Mouse (Mus musculus): ENCODE data around the gene Haghl. TPM values are rescaled to one million over a fixed set of nuclear protein-coding genes. Genes with fewer than 3 reads are reported as not detected.
"Not testable (repeated sequence)": the region's sequence is repeated elsewhere in the genome, so short reads cannot be mapped to it uniquely, and the experiment has no call there.

The Haghl gene
- total RNA-seq, 2 experiments from 2014 or later: 114 to 117 TPM

DNA sequence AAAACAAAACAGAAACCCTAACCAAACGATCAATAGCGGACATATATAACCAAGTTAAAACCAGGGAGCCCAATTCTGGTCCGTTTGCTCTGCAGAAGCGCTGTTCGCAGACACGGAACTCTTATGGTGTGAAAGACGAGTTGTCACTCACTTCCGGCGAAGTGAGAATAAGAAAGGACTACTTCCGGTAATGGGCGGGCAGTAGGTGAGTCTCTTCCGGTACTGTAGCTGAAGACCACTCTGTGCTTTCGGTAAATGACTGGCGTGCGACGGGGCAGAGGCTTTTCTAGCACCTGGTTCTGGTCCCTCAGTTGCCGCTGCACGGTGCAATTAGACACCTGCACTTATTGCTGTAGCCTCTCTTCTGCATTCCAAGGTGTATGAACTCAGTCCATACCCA, 38.0 kb upstream of the Haghl start, which contains the start of gene Wdr24:
Gene Wdr24 (plus strand): TSS at position 176 of the 400 bp plus-strand sequence.
- peak; percentile 73 to 81 for DNase-seq (ENCODE audit: low spot score in 2 of 2)
- intact Hi-C loops (cut with DNase I): no loop called here

DNA sequence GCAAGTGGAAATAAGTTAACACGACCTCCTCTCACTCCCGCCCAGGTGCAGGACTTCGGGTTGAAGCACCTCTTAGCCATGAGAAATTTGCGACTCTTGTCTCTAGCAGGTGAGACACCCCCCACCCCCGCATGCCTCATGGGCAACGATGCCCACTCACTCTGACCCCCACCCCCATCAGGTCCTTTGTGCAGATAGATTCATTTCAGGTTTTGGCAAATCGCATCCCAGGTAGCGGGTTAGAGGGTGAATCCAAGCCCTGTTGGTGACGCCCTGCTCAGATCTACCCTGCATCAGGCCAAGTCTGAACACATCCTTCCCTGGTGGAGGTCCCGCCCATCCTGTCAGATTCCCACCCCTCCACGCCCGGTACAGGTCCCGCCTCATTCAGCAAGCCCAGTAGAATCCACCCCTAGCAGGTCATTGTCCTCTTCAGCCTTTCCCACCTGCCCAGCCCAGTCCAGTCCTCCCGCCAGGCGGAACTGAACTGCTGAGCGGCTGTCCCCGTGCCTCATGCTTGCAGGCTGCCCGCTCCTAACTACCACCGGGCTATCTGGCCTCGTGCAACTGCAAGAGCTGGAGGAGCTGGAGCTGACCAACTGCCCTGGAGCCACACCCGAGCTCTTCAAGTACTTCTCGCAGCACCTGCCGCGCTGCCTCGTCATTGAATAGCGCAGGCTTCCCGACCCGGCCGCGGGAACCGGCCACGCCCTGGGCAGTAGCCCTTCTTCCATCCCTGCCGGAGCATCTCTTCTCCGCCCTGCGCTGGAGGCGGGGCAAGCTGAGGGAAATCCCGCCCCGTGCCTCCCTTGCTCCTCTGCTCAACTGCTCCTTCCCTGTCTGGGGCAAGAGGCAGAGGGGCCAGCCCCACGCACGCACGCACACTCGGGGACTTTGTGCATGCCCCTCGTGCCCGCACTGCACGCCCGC, 33.6 kb upstream of the Haghl start:
- intact Hi-C loops (cut with DNase I): no loop called here
- no peak for DNase-seq (ENCODE audit: low spot score in 2 of 2)

DNA sequence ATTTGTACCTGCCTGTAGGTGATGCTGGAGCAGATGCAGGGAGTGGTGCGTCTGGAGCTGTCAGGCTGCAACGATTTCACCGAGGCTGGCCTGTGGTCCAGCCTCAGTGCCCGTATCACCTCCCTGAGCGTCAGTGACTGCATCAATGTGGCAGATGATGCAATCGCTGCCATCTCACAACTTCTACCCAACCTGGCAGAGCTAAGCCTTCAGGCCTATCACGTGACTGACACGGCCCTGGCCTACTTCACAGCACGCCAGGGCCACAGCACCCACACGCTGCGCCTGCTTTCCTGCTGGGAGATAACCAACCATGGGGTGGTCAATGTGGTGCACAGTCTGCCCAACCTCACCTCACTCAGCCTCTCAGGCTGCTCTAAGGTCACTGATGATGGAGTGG, 32.2 kb upstream of the Haghl start:
- intact Hi-C loops (cut with DNase I): no loop called here
- no peak for DNase-seq (ENCODE audit: low spot score in 2 of 2)

DNA sequence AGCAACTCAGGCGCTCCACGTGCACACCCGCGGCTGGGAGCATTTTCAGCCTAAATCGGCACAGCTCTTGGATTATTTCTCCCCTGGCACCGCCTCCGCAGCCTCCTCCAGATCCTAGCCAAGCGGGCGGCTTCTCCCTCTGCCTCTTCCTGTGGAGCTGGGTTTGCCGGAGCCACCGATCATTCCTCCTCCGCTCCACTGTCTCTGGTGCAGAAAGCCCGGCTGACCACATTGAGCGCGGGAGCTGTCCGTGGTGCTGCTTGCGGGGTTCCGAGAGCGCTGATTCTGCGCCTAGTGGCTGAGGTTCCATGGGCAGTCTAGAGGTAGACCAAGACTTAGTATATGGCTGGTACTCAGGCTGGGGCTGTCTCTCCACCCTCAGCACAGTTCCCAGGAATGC, 28.0 kb upstream of the Haghl start:
- DNase-seq (ENCODE audit: low spot score in 2 of 2): peak; percentile 88 to 93
- intact Hi-C loops (cut with DNase I): no loop called here

DNA sequence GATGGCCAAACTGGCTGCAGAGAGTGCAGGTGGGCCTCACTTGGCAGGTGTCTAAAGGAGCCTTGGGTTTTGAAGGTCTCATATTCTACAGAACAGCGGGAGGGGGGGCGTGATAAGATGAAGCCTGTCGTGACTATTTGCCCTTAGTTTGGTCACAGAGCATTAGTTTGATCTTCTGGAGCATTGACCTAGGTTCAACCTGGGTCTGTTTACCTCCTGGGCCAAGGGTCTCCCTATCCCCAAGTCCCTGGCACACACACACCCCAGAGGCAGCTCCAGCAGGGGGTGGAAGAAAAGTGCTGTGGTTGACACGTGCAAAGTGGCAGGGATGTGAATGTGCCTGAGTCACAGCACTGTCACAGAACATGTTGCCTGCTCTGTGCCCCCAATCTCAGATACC, 25.4 kb upstream of the Haghl start:
- no peak for DNase-seq (ENCODE audit: low spot score in 2 of 2)
- intact Hi-C loops (cut with DNase I): no loop called here

DNA sequence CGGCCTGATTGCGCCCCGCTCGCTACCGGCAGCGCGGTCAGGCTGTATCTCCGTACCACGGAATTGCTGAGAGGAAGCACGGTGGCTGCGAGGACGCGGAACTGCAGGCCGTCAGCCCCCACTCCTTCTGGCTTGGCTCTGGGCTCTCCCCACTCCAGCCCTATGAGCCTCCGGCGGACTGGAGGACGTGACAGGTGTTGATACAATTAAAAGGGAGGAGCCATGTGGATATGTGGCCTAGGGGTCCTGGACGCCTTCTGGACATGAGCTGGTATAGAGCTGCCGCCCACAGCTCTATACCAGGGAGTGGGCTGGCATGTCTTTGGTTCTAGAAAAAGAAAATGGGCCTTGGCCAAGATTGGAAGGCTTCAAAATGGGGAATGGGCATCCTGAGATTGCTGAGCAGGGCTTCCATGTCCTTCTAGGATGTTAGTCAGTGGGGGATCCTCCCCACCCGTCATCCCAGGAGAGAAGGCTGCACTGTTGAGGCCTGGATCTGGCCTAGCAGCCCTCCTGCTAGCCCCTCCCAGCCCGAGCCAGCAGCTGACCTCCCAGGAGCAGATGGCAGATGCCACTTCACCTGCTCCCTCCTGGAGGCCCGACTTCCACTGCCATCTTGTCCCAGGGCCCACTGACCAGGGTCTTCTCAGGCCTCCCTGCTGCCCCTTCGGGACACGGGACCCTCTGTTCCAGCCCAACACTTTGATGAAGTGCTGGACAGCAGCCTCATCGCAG, 24.3 kb upstream of the Haghl start:
- intact Hi-C loops (cut with DNase I): loop anchor here (10.0 kb wide), 1 partner anchor 235 kb away; the partner anchor contains the start of genes Lmf1 and Sox8
- peak in 1 of 2 experiments; percentile 66 for DNase-seq (ENCODE audit: low spot score in 2 of 2)

DNA sequence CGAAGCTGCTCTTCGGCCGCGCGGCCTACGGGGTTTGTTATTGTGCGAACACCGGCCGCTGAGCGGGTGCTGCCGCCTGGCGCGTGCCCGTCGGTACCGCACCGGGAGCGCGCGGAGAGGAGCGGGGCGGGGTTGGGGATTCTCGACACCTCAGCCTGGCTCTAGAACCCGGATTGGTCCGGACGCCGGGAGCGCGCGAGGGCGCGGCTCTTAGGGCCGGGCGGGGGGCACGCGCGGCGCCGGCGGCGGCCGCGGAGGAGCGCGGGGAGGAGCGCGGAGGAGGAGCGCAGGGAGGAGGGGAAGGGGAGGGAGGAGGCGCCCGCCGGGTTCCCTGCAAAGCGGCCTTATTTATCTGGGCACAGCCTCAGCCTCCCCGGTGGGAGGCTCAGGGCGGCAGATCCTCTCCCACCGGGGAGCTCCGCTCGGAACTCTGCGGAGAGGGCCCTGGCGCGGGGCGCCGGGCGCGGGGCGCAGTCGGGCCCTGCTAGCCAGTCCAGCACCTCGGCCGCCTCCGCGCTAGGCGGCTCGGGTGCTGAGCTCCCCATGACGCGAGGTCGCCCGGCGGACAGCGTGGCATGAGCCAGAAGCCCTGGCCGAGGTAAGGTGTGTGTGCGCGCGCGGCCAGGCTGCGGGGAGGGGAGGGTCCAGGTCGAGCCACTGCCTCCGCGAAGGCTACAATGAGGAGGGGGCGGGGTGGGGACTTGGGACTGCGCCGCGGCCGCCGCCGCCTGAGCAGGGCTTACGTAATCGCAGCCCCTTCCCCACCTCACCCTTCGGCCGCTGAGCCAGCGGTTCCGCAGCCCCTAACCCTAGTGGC, 23.5 kb upstream of the Haghl start, which contains the start of gene Fbxl16:
Gene Fbxl16 (plus strand): TSS at position 297 of the 817 bp plus-strand sequence.
- intact Hi-C loops (cut with DNase I): loop anchor here (10.0 kb wide), 1 partner anchor 234 kb away; the partner anchor contains the start of genes Lmf1 and Sox8
- peak; percentile 90 to 94 for DNase-seq (ENCODE audit: low spot score in 2 of 2)

DNA sequence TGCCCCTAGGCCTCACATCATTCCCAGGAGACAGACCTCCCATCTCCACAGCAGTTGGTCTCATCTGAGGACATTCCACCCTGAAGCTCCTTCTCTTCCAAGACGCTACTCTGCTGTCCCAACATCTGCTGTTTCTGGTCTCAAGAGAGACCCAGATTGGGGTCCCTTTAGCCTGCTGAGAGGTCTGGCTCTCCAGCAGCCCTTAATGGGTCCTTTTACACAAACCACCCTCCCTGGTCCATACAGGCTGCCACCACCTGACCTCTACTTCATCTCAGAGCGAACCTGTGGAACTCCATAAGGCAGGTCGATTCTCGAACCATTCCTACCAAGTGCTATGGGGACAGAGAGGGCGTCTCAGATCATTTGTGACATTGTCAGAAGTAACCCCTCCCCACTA, 22.6 kb upstream of the Haghl start:
- DNase-seq (ENCODE audit: low spot score in 2 of 2): no peak
- intact Hi-C loops (cut with DNase I): loop anchor here (10.0 kb wide), 1 partner anchor 233 kb away; the partner anchor contains the start of genes Lmf1 and Sox8

DNA sequence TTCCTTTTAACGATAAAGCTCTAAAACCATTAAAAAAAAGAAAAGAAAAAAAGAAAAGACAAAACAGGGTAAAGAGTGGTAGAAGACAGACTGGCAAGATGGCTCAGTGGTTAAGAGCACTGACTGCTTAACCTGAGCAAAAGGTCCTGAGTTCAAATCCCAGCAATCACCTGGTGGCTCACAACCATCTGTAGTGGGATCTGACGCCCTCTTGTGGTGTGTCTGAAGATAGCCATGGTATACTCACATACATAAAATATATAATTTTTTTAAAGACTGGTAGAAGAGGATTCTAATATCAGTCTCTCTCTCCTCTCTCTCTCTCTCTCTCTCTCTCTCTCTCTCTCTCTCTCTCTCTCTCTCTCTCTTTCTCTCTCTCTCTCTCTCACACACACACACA, 22.0 kb upstream of the Haghl start:
- DNase-seq (ENCODE audit: low spot score in 2 of 2): not testable (repeated sequence)
- intact Hi-C loops (cut with DNase I): loop anchor here (10.0 kb wide), 1 partner anchor 233 kb away; the partner anchor contains the start of genes Lmf1 and Sox8

DNA sequence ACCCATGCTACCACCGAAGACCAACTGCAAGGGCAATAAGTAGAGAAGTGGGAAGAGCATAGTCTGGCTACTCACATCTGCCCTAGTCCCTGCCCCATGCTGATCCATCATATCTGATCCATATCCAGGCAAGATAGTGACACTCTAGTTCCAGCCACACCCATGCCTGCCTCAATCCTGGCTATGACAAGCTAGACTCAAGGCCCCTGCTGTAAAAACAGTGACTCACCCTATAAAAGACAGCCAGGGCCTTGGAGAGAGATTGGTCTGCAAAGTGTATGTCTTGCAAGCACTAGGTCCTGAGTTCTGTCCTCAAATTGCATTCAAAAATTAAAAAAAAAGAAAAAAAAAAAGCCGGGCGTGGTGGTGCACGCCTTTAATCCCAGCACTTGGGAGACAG, 21.0 kb upstream of the Haghl start:
- no peak for DNase-seq (ENCODE audit: low spot score in 2 of 2)
- intact Hi-C loops (cut with DNase I): loop anchor here (10.0 kb wide), 1 partner anchor 232 kb away; the partner anchor contains the start of genes Lmf1 and Sox8

DNA sequence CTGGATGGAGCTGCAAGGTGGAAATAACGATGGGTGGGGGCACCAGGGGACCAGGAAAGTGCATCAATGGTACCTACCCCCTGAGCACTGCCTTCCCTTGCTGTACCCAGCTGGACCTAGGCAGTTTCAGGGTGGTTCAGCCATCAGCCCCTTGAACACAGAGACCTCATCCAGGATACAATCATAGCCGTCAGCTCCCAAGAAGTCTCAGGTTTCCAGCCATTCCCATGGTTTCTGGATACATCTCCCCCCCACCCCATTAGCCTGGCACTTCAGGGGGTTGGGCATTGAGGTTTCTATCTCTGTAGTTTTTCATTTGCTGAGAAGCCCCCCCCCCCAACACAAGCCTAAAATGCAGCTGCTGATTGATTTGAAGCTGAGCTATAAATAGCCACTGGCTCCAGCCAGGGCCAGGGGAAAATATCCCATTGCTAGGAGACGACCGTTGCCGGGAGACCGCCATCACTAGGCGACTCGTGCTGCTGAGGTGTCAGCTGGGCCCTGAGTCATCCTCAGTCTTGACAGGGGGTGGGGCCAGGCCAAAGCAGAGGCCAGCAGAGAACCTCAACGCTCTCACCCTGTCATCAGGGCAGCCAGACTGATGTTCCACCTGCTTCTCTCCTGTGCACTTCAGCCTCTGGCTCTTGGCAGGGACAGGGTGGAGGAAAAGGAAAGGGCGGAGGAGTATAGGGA, 17.5 kb upstream of the Haghl start:
- DNase-seq (ENCODE audit: low spot score in 2 of 2): peak; percentile 78 to 83
- intact Hi-C loops (cut with DNase I): loop anchor here (10.0 kb wide), 1 partner anchor 228 kb away; the partner anchor contains the start of genes Lmf1 and Sox8

DNA sequence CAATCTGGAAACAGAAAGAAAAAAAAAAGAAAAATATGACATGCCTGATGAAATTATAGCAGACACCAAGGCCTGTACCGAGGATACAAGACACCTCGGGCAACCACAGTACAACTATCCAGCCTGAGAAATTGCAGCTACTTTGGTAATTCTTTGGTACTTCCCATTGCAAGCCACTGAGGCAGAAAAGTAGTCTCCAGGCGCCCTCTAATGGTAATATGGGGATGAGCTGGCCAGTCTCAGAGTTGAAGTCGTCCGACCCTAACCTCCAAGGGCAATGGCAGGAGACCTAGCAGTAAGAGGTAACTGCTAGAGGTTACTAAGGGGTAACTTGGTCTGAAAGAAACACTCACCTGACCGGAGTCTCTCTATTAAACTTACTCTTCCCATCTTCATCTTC, 15.6 kb upstream of the Haghl start:
- intact Hi-C loops (cut with DNase I): loop anchor here (1.0 to 10.0 kb wide), 3 partner anchors 28 to 226 kb away; partner anchors contain the start of genes Lmf1, Narfl and Sox8
- no peak for DNase-seq (ENCODE audit: low spot score in 2 of 2)

DNA sequence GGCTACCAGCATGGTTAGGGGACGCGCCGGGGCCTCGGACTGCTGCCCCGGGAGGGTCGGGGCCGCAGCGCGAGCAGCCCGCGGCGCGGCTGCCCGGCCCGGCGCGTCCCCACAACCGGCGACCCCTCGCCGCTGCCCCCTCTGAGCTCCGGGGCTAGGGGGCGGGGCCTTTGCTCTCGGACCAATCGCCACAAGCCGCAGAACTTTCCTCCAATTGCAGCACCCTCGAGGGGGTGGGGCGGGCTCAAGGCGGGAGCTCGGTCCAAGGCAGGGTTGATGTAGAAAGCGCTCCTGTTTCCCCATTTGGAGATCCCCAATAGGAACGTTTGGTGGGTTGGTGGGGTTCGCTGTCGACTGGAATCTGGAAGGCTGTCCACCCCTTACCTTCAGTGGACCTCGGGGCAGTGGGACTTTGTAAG, 11.5 kb upstream of the Haghl start, which contains the start of gene Metrn:
Gene Metrn (minus strand): TSS at position 186 of the 419 bp plus-strand sequence.
- intact Hi-C loops (cut with DNase I): loop anchor here (1.0 kb wide), 1 partner anchor 24 kb away; the partner anchor contains the start of gene Narfl
- peak; percentile 69 for DNase-seq (ENCODE audit: low spot score in 2 of 2)

DNA sequence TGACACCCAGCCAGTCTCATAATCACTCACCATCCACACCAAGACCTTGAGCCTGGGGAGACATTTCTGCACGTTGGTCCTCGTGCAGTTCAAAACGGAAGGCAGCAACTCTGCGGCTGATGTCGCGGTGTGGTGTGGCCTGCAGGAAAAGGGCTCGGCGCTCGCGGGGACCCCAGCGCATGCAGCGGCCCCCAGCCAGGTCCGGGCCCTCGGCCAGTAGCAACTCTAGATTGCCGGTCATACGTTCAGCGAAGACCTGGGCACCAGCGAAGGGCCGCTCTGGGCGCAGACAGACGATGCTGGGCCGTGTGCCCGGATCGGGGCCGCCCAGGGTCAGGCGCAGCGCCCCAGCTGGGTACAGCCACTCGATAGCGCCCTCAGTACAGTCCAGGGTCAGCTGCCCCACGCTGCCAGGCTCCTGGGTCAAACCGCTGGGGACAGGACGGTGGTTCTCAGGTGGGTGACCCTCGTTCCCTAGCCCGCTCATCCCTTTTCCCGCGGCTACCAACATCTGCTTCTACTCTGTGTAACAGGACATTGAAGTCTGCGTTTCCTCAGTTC, 10.8 kb upstream of the Haghl start:
- intact Hi-C loops (cut with DNase I): no loop called here
- DNase-seq (ENCODE audit: low spot score in 2 of 2): no peak

DNA sequence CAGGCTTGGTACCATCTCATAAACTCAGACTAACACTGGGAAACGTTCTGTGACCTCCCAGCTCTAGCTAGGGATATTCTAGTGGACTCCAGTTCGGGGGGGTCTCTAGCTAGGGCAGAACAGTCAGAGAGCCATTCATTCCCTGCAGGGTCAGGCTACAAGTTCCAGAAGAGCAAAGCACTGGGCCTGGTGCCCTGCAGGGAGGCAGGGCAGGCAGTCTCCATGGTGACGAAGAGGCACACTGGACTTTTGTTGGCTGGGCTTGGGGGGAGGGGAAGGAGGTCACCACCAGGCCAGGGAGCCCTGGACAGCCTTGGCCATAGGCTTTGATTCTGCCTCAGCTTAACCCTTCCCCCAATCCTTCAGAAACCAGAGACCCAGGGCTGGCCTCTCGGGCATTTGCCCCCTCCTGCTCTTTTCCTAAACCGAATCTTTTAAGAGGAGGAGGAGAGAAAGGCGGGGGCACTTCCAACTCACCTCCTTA, 10.2 kb upstream of the Haghl start, which contains the start of gene AC134908.4:
Gene AC134908.4 (minus strand): TSS at position 51 of the 484 bp plus-strand sequence.
- DNase-seq (ENCODE audit: low spot score in 2 of 2): no peak
- intact Hi-C loops (cut with DNase I): no loop called here

DNA sequence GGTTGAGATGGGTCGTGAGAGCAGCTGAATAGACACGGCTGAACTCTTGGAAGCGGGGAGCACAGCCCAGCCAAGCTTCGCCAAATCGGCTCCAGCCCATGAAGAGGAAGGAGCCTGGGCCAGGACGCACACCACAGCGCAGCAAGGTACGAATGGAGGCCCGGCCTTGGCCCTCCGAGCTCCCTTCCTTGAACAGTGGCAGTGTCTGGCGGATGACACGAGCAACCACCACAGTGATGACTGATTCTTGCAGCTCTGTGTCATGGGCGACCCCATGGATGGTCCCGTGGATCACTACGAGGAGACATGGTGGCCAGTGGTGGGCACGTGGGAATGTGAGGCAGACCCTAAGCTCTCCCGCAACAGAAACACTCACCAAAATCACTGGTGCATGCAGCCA, 9.5 kb upstream of the Haghl start:
- no peak for DNase-seq (ENCODE audit: low spot score in 2 of 2)
- intact Hi-C loops (cut with DNase I): loop anchor here (5.0 kb wide), 1 partner anchor 318 kb away; no protein-coding TSS in a partner anchor

DNA sequence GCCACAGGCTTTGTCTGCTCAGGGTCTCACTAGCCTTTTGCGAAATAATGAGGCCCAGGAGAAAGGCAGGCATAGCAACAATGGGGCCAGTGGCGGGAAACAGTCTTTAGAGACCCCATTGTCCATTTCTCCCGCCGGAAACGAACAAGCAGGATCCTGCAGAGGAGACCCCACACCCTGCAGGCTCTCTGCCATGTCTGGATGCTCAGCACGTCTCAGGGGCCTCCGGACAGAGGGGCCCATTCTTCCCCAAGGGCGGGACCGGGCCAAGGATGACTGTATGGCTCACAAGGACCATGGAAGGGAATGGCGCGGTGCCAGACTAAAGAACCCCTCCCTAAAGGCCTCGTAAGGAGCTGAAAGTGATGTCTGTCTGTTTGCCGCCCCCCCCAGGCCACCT, 8.7 kb upstream of the Haghl start:
- DNase-seq (ENCODE audit: low spot score in 2 of 2): no peak
- intact Hi-C loops (cut with DNase I): loop anchor here (5.0 kb wide), 1 partner anchor 317 kb away; no protein-coding TSS in a partner anchor

DNA sequence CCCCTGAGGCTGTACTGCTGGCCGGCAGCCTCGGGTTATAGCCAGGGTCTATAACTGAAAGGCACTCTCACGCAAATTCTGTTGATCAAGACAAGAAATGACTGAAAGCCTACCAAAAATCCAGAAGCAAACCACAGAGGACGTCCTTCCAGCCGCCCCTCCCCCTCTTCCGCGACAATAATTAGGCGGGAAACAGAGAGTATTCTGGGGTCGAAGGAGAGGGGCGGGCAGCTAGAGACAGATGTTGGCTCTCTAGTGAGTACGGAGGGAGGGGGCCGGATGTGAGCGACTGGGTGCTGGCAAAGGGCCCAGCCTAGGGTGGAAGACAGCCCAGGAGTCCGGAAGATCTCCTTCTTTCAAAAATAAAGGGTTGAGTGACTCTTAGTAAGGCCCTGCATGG, 7.1 kb upstream of the Haghl start, which contains the start of gene Fam173a:
Gene Fam173a (minus strand): TSS at position 287 of the 400 bp plus-strand sequence.
- peak; percentile 54 to 69 for DNase-seq (ENCODE audit: low spot score in 2 of 2)
- intact Hi-C loops (cut with DNase I): loop anchor here (5.0 kb wide), 1 partner anchor 315 kb away; no protein-coding TSS in a partner anchor
